Comparison of ENCODE assay signal across 8 mouse cellular contexts in genomic region chr2:157170166-157170565, GRCm38 (mm10). TPM values are rescaled to one million over a fixed set of nuclear protein-coding genes. Genes with fewer than 3 reads are reported as not detected.
DNase-seq lines count a peak whose midpoint lies in the region; ATAC-seq and TF ChIP-seq lines count a peak whose summit lies in the region.

No protein-coding gene starts in this region.

- H3K36me3 ChIP-seq in hindbrain, embryonic 11.5 days (ENCODE audit: control insufficient read depth, insufficient read depth, low read length) = 0 out of 2 replicates have a peak, but pooled peaks cover 4% of the 10 kb centered on the region
- H3K36me3 ChIP-seq in midbrain, embryonic 13.5 days = peaks cover 56% of the 10 kb centered on the region
- peaks cover 40% of the 10 kb centered on the region for H3K36me3 ChIP-seq in intestine, postnatal 0 days (ENCODE audit: control insufficient read depth, insufficient read depth)

- no peaks in the 10 kb centered on the region for H3K4me1 ChIP-seq in hindbrain, embryonic 11.5 days (replicated peaks; ENCODE audit: control insufficient read depth, insufficient read depth, low read length)
- H3K4me1 ChIP-seq in midbrain, embryonic 13.5 days (replicated peaks) = peaks cover 11% of the 10 kb centered on the region
- no peaks in the 10 kb centered on the region for H3K4me1 ChIP-seq in intestine, postnatal 0 days (replicated peaks; ENCODE audit: control insufficient read depth, insufficient read depth, low read length)

- DNase-seq in gastrocnemius, postnatal 14 days = peak; percentile 6
- no peak for DNase-seq in gastrocnemius, postnatal 36 days
- DNase-seq in 416B (ENCODE audit: low read depth) = peak; percentile 29
- peak; percentile 68 for DNase-seq in hindbrain, embryonic 11.5 days (ENCODE audit: low spot score)
- no peak for DNase-seq in spleen, adult 12 weeks (ENCODE audit: low spot score)

- H3K27me3 ChIP-seq in hindbrain, embryonic 11.5 days (ENCODE audit: control insufficient read depth, insufficient read depth, low read length) = no peaks in the 10 kb centered on the region
- no peaks in the 10 kb centered on the region for H3K27me3 ChIP-seq in midbrain, embryonic 13.5 days
- no peaks in the 10 kb centered on the region for H3K27me3 ChIP-seq in intestine, postnatal 0 days (replicated peaks; ENCODE audit: control insufficient read depth, insufficient read depth, low read length)

- H3K4me3 ChIP-seq in hindbrain, embryonic 11.5 days (ENCODE audit: low read depth, low read length) = no peak overlapping the region
- no peak overlapping the region for H3K4me3 ChIP-seq in midbrain, embryonic 13.5 days (replicated peaks)
- no peak overlapping the region for H3K4me3 ChIP-seq in intestine, postnatal 0 days (ENCODE audit: low read depth, low read length)

- H3K9ac ChIP-seq in hindbrain, embryonic 11.5 days (ENCODE audit: low read depth, low read length) = no peak overlapping the region
- H3K9ac ChIP-seq in midbrain, embryonic 13.5 days (replicated peaks) = 0 out of 2 replicates have a peak overlapping the region, but pooled peaks have one; percentile 12
- no peak overlapping the region for H3K9ac ChIP-seq in intestine, postnatal 0 days (ENCODE audit: low read depth, low read length)

- peak overlapping the region; percentile 14; the same call in 1 of the 2 replicates for H3K27ac ChIP-seq in hindbrain, embryonic 11.5 days (ENCODE audit: low read depth, low read length)
- H3K27ac ChIP-seq in midbrain, embryonic 13.5 days = peak overlapping the region; percentile 65
- no peak overlapping the region for H3K27ac ChIP-seq in intestine, postnatal 0 days (ENCODE audit: low read depth, low read length)

- intact Hi-C loops in gastrocnemius, postnatal 14 days (cut with DNase I; ENCODE audit: low total_unique reads) = no loop called here
- intact Hi-C loops in gastrocnemius, postnatal 36 days (cut with DNase I) = no loop called here

- WGBS in hindbrain, embryonic 11.5 days = 25% methylated on average over 5 of the region's 5 CpGs
- whole genome bisulfite sequencing in midbrain, embryonic 13.5 days = 6% methylated on average over 5 of the region's 5 CpGs
- WGBS in intestine, postnatal 0 days = 40% methylated on average over 5 of the region's 5 CpGs

- peak; percentile 76 for ATAC-seq in hindbrain, embryonic 11.5 days (ENCODE audit: low FRiP score)
- ATAC-seq in midbrain, embryonic 13.5 days = peak; percentile 93
- ATAC-seq in inflammation-experienced regulatory T-cells, adult 6 months = no peak
- no peak for ATAC-seq in intestine, postnatal 0 days

- no peak overlapping the region for H3K4me2 ChIP-seq in hindbrain, embryonic 11.5 days (replicated peaks; ENCODE audit: low read depth, low read length)
- no peak overlapping the region for H3K4me2 ChIP-seq in midbrain, embryonic 13.5 days (replicated peaks)
- no peak overlapping the region for H3K4me2 ChIP-seq in intestine, postnatal 0 days (replicated peaks; ENCODE audit: low read depth)

- no peak for TF ChIP-seq CTCF in intestine, postnatal 0 days (IDR thresholded peaks at IDR 0.05; ENCODE audit: low read depth)

- H3K9me3 ChIP-seq in hindbrain, embryonic 11.5 days (ENCODE audit: control insufficient read depth, low read length) = no peaks in the 10 kb centered on the region
- H3K9me3 ChIP-seq in midbrain, embryonic 13.5 days = no peaks in the 10 kb centered on the region
- H3K9me3 ChIP-seq in intestine, postnatal 0 days (ENCODE audit: control insufficient read depth) = no peaks in the 10 kb centered on the region

RNA-seq across cellular contexts. Expression of gene Rbl1, which starts 34.2 kb away (rescaled TPM):
- total RNA-seq in gastrocnemius, postnatal 14 days (2021) = 1 to 10 TPM; 2.0 to 3.8 TPM
- 1 to 10 TPM; 1.6 to 2.2 TPM for total RNA-seq in gastrocnemius, postnatal 36 days (2021)
- polyA plus RNA-seq in hindbrain, embryonic 11.5 days (2014; fragmentation: Nextera tagmentation; extraction: Ambion mirVana) = 29.9 and 31.8 TPM in 2 replicates
- polyA plus RNA-seq in midbrain, embryonic 13.5 days (2015; fragmentation: Nextera tagmentation; extraction: Ambion mirVana) = 13.8 and 14.0 TPM in 2 replicates
- polyA plus RNA-seq in inflammation-experienced regulatory T-cells, adult 6 months (2017; shearing (Covaris generic)) = 10 to 100 TPM; 18.6 to 30.7 (median 21.8) TPM
- 9.3 and 9.7 TPM in 2 replicates for polyA plus RNA-seq in intestine, postnatal 0 days (2015; fragmentation: Nextera tagmentation; extraction: Ambion mirVana)

RNA-seq across cellular contexts. Expression of gene Samhd1, which starts 35.1 kb away (rescaled TPM):
- 10 to 100 TPM; 11.4 to 13.7 TPM for total RNA-seq in gastrocnemius, postnatal 14 days (2021)
- total RNA-seq in gastrocnemius, postnatal 36 days (2021) = 10 to 100 TPM; 12.9 to 13.2 TPM
- 23.6 and 29.9 TPM in 2 replicates for polyA plus RNA-seq in hindbrain, embryonic 11.5 days (2014; fragmentation: Nextera tagmentation; extraction: Ambion mirVana)
- 10.9 and 12.1 TPM in 2 replicates for polyA plus RNA-seq in midbrain, embryonic 13.5 days (2015; fragmentation: Nextera tagmentation; extraction: Ambion mirVana)
- 100 to 1,000 TPM; 383 to 537 (median 471) TPM for polyA plus RNA-seq in inflammation-experienced regulatory T-cells, adult 6 months (2017; shearing (Covaris generic))
- 29.4 and 33.7 TPM in 2 replicates for polyA plus RNA-seq in intestine, postnatal 0 days (2015; fragmentation: Nextera tagmentation; extraction: Ambion mirVana)

Comparison
In these comparisons a context has a peak if more than half of its experiments do, and no peak if none do; other contexts are left out.
1. DNase-seq: peak in gastrocnemius, postnatal 14 days (single experiment), 416B (single experiment) and hindbrain, embryonic 11.5 days (single experiment); none in gastrocnemius, postnatal 36 days (0 of 2) and spleen, adult 12 weeks (single experiment).
2. ATAC-seq: peak in hindbrain, embryonic 11.5 days (single experiment) and midbrain, embryonic 13.5 days (single experiment); none in inflammation-experienced regulatory T-cells, adult 6 months (single experiment) and intestine, postnatal 0 days (single experiment).
3. RNA of gene Samhd1, which starts 35.1 kb away (polyA plus RNA-seq): 383 to 537 TPM in inflammation-experienced regulatory T-cells, adult 6 months; 23.6 to 29.9 TPM in hindbrain, embryonic 11.5 days, 29.4 to 33.7 TPM in intestine, postnatal 0 days and 10.9 to 12.1 TPM in midbrain, embryonic 13.5 days; every median in the first group is over 10 times any median in the second.